Mouse (Mus musculus) brain, adult 2 months (tissue): Measurements from ENCODE around the gene Nvl.

ENCODE experiments used
- DNase-seq: peaks from one replicate; pipeline ENCODE4 v3.0.0; 2011; ENCODE audit warnings: low read depth, low spot score

The Nvl gene

DNA sequence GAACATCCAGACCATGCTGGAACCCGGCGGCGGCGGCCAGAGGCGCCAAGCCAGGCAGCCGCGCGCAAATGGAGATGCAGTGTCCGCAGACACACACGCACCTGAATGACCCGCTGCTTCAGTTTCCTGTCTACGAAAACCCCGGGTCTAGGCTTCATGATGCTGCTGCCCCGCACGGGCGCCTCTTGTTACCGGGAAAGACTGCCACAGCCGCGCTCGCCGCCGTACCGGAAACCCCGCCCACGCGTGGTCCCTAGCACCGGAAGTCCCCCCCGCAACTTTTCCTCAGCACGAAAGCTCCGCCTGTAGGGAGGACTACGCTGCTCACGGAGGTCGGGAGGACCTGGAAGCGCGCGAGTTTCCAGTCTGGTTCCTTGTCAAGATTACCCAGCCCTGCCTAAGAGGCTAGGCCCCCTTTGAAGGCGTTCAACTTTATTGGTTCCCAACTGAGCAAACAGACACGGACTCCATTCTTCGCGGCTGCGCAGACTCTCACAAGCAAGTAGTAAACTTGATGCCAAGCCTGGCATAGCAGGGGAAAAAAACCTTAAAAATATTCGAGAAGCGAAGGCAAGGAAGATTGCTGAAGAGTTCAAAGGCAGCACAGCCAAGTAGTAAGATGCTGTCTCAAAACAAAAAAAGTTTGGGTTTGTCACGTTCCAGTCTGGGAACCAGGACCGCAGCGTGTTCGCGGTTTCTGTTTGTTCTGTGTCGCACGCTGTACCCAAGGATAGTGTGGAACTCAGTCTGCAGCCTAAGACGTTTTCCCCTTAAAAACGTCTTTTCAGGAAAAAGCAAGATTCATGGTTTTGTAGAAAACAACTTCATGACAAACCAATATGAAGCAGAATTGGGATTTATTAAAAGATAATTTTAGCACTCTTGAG is at the start of gene Nvl, which contains the start of gene Cnih4:
TSS of gene Nvl (minus strand) at position 255 of the 887 bp plus-strand sequence.
TSS of gene Cnih4 (plus strand) at position 744 of the 887 bp plus-strand sequence.
- DNase-seq = peak; percentile 99

DNA sequence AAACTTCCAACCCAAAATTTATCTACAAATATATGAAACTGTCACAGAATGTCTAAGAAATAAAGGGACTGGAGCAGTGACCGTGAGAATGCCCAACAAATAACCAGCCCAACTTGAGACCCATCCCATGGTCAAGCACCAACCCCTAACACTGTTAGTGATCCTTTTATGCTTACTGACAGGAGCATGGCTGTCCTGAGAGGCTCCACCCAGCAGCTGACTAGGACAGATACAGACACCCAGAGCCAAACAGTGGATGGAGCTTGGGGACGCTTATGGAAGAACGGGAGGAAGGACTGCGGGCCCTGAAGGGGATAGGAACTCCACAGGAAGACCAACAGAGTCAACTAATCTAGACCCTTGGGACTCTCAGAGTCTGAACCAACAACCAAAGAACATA is 44.9 kb upstream of the Nvl start:
- no peak for DNase-seq

DNA sequence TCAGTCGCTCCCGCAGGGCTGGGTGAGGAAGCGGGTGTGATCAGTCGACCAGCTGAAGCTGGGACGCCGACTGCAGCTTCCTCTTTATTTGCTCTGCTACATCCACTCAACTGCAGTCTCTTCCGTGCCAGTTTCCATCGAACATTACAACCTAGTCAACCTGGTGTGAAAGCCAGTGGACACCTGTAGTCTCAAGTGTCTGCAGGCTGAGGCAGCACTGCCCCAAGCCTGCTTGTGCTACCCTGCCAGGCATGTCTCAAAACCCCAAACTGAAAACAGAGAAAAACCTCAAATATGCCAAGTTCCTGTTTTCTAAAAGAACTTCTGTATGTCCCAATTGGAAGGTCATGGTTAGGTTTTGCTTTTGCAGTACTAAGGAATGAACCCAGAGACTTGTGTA is 26.2 kb upstream of the Nvl start:
- no peak for DNase-seq

DNA sequence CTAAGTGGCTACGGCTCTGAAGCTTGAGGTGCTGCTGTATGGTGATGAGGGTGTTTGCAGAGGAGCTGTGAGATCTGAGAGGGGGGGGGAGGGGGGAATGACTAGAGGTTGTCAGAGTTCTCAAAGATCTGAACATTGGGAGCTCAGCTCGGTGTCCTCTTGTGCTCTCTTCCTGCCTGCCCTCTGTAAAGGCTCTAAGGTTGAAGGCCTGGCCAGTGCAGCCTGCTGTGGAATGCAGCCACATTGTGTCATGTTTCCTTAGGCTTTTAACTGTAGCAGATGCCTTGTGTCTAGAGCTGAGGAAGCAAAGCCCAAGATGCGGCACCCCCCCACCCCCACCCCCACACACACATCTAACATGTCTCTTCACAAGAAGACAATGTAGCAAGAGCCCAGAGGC is 24.4 kb upstream of the Nvl start:
- DNase-seq = no peak

DNA sequence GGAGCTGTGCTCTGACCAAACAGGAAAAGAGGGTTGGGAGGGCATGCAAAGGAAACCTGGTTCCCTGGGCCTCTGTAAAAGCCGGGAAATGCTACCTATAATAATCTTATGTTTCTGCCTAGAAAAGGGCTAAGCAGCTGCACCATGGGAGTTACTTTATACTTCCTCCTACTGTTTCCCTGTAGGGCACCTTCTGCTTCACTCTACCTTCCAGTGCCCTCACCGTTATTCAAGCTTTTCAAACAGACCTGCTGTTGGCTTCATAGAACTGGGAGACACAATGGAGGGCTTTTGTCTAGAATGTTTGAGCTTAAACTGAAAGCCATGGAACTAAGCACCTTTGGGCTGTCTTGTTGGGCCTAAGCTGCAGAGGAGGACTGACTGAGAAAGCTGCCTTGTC is 23.8 kb upstream of the Nvl start:
- DNase-seq = no peak

DNA sequence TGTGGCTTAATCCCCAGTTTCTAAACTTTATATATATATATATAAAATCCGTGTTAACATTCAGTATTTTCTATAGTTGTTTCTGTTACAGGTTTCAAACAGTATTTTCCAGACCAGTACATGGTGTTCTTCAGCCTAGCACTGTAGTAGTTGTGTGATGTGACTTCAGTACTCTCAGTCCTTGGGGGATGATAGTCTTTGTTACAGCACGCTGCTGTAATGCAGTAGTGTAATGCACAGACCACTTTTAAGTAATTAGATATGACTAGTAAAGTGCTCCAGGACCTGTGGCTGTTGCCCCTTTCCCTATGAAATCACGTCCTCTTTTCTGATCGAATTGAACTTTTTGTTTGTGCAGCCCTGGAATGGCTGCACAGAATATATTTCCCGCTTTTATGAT is 7.5 kb upstream of the Nvl start:
- DNase-seq = no peak

DNA sequence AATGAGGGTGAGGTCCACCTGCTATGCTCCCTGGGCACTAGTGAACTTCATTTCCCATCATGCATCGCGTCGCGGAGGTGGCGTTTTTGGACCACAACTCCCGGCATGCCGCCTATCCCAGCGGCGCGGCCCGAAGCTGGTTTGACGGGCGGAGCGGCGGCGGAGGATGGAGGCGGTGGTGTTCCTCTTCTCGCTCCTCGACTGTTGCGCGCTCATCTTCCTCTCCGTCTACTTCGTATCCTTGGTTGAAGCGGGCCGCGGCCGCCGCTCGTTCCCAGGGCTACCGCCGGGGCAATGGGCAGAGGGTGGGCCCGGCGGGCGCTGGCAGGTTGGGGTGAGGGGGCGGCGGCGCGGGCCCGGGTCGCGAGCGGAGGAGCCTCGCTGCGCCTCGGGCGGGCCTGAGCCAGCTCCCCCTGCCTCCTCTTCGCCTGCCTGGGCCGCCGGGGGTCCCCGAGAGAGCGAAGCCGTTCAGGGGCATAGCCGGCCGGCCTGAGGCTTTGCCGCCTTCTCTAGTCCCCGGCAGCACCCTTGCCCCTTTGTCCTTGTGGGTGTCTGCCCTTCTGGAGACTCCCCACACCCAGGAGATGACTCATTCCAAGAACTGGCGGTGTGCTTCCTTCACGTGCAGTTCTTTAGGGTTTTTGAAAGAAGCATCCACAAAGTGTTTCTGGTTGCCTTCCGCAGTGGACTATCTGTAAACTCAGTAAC is 7.0 kb upstream of the Nvl start:
- DNase-seq = peak; percentile 96

DNA sequence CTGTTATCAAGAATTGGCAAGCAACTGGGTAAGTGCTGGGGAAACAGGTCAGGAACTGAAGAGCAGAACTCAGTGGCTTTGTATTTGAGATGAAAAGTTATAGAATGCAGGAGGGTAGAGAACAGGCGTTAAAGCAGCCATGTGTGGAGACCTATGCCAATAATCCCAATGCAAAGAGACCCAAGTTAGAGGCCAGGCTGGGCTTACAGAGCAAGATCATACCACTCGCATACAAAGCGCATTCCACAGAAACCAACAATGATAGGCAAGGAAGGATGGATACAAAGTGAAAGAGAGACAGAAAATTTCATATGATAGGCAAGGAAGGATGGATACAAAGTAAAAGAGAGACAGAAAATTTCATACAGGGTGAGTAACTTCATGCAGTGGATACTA is 6.4 kb upstream of the Nvl start:
- no peak for DNase-seq

DNA sequence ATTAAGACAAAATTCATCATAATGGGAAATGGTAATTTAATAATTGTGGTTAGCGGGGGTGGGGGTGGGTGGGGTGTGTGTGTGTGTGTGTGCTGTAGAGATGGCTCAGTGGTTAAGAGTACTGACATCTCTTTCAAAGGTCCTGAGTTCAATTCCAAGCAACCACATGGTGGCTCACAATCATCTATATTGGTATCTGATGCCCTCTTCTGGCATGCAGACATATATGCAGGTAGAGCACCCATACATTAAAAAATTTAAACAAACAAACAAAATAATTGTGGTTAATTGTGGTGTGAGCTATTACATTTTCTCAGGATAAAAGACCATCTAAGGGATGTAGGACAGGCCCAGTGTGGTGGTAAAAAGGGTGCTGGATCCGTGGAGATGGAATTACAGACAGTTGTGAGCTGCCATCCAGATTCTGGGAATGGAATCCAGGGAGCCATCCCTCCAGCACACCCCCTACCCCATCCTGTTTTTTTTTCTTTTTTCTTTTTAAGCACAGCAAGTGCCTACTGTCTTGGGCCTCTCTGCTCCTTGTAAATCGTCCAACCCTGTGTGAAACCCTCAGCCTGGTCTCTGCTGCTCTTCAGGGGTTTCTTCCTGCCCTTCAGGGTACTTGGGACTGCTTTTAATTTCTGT is 5.5 kb upstream of the Nvl start:
- no peak for DNase-seq

DNA sequence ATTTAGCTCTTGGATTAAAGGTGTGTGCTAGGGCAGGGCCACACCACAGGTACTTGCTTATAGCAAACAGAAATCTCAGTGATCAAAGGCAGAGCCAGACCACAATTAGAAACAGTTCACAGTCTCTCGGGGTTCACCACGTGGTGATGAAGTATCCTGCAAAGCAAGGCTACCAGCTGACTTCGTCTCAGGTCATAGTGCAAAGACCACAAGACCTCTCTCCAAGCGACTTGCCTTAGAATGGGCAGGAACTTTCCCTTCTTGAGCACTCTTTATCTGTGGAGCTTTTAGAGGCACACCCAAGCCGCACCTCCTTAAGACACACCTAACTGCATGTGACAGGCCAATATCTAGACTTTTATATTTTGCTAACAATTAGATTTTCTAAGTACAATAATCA is 4.5 kb upstream of the Nvl start:
- no peak for DNase-seq

DNA sequence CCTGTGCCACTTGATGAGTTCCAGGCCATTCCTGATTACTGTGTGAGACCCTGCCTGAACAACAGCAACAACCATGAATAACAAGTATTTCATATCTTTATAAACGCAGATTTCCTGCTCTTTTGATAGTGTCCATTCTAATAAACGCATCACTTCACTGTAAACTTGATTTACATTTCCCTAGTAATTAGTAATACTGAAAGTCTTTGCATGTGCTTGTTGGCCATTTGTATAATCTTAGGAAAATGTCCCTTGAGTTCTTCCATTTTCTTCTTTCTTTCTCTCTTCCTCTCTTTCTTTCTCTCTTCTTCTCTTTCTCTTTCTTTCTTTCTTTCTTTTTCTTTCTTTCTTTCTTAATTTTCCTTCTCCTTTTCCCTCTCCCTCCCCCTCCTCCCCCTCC is 2.2 kb upstream of the Nvl start:
- no peak for DNase-seq

DNA sequence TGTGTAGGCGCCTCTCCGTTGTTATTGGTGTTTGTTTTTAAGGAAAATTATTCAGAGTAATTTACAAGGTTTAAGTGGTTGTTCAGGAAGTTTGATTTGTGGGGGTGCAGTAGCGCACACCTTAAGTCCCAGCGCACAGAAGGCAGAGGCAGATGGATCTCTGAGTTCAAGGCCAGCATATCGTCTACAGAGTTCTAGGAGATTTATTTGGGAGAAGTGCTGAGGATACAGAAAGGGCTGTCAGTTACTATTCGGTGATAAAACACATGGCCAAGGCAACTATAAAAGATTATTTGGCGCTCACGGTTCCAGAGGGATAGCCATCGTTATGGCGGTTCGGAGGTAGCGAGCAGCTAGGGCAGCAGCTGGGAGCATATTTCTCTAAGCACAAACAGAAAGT is 962 bp upstream of the Nvl start:
- no peak for DNase-seq

DNA sequence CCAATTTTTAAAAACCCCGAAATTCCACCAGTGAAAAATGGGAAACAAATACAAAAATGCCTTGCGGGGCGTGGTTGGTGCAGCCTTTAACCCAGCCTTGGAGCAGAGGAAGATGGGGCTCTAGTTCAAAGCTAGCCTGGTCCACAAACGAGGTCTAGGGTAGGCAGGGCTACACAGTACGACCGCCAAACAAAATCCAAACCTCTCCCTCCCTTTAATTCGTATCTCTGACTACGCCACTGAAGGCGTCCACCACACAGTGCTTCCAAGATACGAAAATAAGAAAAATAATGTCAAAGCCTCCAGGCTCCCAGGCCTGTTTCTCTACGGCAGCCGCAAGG is 425 bp downstream of the Nvl start:
- no peak for DNase-seq

DNA sequence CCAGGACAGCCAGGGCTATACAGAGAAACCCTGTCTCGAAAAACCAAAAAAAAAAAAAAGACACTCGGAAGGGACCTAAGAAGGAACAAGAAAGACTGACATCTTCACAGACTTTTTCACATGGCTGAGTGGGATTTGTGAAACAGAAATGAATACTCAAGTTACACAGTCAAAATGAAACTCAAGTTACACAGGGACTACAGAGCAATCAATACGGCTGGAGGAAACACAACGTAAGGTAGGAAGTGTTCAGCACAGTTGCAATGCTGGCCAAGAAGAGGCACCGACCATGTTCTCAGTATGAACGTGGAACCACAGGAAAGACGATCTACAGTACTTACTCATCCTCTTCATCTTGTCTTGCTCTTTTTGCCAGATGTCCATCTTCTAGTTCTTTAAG is 5.3 kb downstream of the Nvl start:
- no peak for DNase-seq

DNA sequence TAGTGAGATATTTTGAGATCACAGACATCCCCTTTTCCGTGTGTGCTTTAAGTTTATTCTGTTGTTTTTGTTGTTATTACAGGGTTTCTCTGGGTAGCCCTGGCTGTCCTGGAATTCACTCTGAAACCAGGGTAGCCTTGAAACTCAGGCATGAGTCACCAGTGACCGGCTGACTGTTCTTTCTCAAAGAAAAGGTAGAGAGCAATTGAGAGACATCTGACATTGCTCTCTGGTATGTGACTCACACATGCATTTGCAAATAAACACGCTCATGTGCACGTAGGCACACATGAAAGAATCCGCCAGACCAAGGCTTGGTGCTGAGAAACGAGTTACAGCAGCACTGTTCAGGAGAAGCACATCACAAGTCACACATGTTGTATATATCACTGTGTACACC is 12.1 kb downstream of the Nvl start:
- peak; percentile 10 for DNase-seq

DNA sequence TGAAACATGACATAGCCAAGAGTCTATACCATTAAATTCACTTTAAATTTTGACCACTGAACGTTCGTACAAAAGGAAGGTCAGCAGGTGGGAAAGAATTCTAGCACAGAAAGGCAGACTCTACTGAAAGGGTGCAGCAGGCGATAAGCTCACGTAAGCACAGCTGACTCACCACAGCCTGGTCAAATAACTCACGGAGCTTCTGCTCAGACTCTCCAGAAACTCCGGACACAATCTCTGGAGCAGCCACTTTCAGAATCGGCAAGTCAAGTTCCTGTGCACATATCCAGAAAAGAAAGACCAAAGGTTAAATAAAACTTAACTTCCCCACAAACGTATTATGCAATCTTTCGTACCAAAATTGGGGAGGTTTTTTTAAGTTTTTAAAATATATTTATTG is 17.2 kb downstream of the Nvl start:
- DNase-seq = no peak

DNA sequence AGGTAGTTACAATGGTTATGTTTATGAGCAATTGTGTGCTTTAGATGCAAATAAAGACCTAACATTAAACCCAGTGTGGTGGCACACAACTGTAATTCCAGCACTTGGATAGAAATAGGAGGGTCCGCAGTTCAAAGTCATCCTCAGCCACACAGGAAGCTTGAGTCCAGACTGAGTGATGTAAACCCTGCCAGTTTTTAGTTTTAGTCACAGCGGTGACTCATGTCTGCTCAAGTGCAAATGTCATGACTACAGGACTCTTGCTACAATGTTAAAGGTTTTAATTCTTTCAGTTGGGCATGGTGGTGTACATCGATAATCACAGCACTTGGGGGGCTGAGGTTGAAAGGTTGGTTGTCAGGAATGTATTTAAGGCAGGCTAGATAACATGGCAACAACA is 18.1 kb downstream of the Nvl start:
- no peak for DNase-seq

DNA sequence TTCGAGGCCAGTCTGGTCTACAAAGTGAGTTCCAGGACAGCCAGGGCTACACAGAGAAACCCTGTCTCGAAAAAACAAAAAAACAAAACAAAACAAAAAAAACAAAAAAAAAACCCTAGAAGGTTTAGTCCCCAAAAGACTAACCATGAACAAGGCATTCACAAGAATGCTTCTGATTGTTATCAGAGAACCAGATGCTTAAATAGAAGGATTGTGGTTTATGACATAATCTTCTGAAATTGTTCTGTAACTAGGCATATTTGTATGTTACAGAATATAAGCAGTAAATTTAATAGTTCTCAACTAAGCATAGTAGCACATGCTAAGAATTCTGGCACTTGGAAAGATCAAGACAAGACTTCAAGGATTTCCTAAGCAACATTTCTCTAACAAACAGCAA is 19.9 kb downstream of the Nvl start:
- DNase-seq = no peak

DNA sequence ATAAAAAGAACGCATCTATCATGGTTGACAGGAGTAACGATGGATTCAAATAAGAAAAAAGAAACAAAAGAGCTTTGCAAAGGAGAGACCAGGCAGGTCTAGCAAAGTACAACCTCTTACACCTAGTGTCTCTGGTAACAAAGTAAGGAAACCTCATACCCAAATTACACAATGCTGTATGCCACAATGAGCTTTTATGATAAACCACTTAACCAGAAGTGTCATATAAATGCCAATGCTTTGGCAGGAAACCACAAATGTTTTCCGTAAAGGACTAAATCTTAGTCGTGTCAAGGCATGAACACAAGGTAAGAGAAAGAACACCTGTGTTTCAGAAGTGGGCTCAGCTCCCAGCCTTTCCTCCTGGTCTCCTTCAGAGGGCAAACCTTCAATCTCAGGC is 26.9 kb downstream of the Nvl start:
- DNase-seq = no peak

DNA sequence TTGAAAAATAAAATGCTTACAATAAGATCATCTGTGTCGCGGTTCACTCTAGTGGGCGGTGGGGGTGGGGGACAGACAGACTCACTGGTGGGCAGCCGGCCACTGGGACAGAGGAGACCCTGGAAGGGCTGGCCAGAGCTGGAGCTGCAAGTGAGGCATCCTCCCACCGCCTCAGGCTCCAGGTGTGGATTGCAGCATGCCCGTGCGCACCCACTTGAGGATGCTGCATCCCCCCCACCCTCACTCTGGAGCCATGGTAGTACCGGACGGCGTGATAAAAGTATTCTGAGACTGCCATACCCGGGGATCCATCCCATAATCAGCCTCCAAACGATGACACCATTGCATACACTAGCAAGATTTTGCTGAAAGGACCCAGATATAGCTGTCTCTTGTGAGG is 54.0 kb downstream of the Nvl start:
- DNase-seq = no peak

DNA sequence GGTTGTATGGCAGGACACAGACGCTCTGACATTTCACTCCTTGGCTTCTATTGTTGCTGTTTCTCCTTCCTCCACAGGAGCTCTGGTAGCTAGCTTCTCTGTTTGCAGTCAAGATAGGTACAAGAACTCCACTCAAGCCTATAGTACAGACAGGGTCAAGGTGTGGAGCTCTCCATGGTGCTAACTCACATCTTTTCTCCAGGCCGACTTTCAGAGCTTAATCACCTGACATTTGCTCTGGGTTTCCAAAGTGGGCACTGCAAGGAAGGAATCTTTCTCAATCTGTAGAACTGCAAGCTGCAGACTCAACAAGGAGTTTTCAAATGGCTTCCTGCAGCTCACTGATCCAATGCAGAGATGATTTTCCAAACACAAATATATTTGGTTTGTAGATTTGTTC is 60.0 kb downstream of the Nvl start:
- no peak for DNase-seq

DNA sequence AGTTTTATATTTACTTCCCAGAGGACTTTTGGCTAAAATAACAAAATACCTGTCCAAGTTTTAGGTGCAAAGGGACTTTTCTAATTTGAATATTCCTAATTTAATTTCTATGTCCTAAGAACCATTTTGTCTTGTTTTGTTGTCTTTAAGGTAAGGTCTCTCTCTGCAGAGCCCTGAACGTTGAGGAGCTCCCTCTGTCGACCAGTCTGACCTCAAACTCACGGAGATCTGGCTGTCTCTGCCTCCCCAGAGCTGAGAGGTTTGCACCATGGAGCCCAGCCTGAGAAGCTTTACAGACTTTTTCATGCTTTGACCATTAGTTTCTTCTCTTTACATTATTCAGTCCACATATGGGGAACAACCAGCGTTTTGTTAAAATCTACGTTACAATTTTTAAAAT is 70.9 kb downstream of the Nvl start:
- no peak for DNase-seq

DNA sequence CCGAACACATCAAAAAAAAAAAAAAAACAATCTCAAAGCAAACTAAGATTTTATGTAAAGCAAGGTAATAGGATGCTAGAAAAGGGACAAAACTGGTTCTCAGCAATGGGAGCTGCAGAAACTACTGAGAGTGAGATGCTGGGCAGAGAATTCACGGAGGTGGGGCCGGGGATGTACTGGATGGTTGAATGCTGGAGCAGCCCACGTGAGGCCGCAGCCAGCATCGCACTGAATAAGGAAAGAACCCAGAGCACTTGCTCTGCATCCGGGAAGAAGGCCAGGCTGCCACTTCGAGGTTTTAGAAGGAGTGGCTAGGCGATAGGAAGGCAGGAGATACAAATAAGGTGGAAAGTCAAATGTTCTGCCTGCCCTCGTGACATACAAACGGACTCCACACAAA is 74.3 kb downstream of the Nvl start:
- DNase-seq = peak; percentile 36
